Mouse (Mus musculus): Measurements from ENCODE around the gene Emcn.

GRCm38 (mm10) chr3:137415451-137416086 is 74.7 kb downstream of the Emcn start:
- TF ChIP-seq CTCF (IDR thresholded peaks at IDR 0.05; ENCODE audit: low read depth, low read length): no peak
- no peak for TF ChIP-seq POLR2A (IDR thresholded peaks at IDR 0.05; ENCODE audit: borderline replicate concordance, low read depth, low read length)

Data from bone marrow macrophage, adult 2 months (primary cell).